Mouse (Mus musculus) cerebellum, adult 11 months (tissue): Measurements from ENCODE around the gene Gm49395.

Source experiments
- DNase-seq: peaks from one replicate; pipeline ENCODE4 v3.0.0; 2022

Gm49395 gene

GRCm38 (mm10) chr13:115101355-115102191 is at the start of gene Gm49395, which contains the start of gene Itga1:
TSS of gene Gm49395 (minus strand) at chr13:115101921.
TSS of gene Itga1 (minus strand) at chr13:115101964.
- no peak for DNase-seq

GRCm38 (mm10) chr13:115150602-115151001 is 48.9 kb upstream of the Gm49395 start:
- no peak for DNase-seq

GRCm38 (mm10) chr13:115149849-115150248 is 48.1 kb upstream of the Gm49395 start:
- no peak for DNase-seq

GRCm38 (mm10) chr13:115143575-115143974 is 41.9 kb upstream of the Gm49395 start:
- DNase-seq = no peak

GRCm38 (mm10) chr13:115142066-115142465 is 40.3 kb upstream of the Gm49395 start:
- no peak for DNase-seq

DNA sequence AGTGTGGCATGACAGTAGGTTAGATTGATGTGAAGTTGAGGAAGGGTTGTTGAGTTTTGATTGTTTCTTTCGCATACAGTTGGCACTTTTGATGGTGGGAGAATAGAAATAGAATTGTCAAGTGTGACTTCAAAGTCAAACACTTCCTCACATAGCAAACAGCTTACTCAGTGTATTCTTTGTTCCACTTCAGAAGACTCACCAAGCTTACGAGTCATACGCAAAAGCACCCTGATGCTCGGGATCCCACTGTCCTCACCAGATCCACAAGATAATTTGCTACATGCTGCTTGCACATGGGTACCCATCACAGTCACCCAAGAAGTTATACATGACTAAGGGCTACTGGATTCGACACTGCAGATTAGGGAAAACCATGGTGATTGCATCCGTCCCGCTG is 36.8 kb upstream of the Gm49395 start:
- no peak for DNase-seq

- no peak for DNase-seq
These were observed 35.0 kb upstream of the Gm49395 start for GRCm38 (mm10) chr13:115136761-115137160.

- no peak for DNase-seq
These were observed 30.7 kb upstream of the Gm49395 start for GRCm38 (mm10) chr13:115132435-115132834.

DNA sequence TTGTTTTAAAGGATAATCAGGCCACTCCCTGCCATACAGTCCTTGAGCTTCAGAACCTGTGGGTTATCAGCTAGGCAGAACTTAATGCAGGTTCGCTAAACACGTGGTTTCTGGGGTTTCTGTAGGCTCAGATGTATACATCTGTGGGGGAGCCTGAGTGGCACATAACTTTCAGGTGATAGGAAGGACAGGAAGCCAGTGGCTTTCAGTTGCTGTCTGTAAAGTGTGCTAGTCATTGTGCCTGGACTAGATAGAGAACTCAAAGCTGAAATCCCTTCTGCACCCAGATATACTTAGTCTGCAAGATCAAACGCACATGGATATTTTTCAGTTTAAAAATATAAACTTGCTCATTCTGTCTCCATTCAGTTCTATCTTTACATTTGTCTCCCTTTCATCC is 29.7 kb upstream of the Gm49395 start:
- DNase-seq = no peak

DNA sequence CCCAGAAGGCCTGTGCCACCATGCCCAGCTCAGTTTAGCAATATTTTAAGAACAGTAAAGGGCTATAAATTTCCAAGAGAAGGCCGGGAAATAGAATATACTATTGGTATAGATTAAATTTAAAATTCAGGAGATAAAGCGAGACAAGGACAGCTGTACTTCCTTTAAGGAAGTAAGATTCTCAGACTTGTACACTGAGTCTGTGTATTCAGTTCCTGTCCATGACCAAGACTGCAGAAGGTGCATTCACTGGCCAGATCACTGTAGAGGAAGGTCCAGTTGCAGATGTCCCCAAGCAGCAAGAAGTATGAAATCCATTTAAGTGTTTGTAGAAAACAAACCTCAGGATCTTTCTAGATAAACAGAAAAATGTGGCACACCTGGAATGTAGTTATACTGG is 28.3 kb upstream of the Gm49395 start:
- DNase-seq = no peak

GRCm38 (mm10) chr13:115127826-115128225 is 26.1 kb upstream of the Gm49395 start:
- DNase-seq = no peak

DNA sequence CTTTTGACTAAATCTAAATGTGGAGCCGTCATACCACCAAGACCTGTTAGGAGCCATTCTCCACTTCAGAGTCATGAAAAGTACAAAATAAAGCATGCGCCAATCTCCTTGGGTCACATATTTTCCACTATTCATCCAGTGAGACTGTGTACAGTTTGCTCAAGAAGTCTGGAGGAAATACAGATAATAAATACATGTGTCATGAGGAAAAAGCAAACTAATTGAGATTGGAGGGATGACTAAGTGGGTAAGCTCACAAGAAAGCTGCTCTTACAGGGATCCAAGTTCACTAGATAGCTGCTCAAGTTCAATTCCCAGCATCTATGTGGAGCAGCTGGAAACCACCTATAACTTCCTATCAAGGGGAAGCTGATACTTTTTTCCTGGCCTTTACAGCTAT is 24.8 kb upstream of the Gm49395 start:
- no peak for DNase-seq

DNA sequence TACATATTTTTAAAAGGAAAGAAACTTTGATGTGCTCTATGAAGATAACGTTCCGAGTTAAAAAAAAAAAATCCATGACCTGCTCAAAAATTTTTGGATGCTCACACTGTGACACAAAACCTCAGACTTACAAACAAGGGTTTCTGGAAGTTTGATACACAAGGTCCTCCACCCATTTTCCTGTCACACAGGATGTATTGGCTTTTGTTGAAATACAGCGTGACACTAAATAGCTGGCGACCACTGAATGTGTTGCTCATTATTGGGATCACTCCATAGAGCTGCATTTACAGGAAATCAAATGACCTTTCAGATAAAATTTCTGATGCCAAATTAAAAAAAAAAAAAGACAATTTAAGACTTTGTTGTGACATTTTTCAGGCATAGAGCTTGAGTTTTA is 23.4 kb upstream of the Gm49395 start:
- DNase-seq = no peak

DNA sequence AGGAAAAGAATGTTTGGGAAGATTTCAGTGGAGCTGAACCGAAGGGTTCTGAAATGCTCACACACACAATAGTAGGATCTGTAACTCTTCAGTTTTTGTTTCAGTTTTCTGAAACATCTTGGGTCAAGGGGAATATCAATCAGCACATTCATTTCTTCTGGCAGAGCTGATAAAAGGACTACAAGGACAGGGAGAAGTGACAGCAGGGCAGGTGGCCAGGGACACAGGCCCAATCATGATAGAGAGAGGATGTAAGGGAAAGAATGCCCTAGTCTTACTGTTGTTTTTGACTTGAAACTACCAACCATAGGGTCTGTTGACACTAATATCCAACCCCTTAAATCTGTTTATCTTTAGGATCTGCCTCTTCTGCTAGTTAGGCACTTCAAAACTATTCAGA is 22.8 kb upstream of the Gm49395 start:
- DNase-seq = no peak

DNA sequence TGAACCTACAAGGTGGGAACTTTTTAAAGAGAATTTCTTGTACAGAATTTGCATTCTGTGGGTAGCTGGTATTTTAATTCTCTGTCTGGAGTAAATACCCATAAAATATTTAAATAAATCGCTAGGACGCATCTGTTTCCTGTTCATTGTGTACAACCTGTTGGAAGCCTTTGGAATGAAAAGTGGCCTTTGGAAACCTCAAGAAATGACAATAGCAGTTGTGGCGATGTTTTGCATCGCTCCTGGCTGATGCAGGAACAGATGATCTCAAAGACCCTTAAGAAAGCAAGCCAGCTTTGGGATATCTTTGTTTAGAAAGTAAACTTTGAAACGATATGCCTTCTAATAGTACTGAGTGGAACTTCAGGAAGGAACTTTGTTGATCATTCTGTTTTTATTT is 17.0 kb upstream of the Gm49395 start:
- no peak for DNase-seq

DNA sequence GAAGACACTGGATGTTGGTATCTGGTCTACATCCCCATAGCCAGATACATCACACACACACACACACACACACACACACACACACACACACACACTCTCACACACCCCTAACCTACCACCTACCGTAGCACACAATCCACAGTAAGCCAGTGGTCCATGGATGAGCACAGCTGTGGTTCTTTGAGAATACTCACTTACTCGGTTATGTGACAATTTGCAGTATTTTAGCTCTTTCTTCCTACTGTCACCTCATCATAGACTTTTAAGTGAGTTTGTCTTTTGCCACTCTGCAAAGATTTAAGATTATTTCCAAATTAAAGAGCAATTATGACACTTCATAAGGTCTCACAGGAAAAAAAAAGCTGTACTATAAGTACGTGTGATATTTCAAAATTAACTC is 16.5 kb upstream of the Gm49395 start:
- no peak for DNase-seq

DNA sequence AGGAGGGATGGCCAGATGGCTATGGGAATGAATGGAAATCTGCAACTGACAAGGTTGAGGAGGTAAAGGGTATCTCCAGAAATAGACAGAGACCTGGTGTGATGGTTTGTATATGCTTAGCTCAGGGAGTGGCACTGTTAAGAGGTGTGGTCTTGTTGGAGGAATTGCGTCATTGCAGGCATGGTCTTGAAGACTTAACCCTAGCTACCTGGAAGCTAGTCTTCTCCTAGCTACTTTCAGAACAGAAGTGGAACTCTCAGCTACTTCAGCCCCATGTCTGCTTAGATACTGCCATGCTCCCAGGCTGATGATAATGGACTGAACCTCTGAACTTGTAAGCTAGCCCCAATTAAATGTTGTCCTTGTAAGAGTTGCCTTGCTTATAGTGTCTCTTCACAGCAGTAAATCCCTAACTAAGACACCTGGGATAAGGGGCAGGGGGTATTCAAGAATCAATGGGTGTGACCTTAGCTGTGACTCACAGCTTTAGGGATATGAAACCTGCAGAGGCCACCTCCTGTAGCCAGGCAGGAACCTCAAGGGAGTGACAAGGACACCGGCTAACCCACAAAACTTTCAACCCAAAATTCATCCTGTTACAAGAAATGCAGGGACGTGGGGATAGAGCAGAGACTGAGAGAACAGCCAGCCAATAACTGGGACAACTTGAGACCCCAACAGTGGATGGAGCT is 15.4 kb upstream of the Gm49395 start:
- DNase-seq = no peak

GRCm38 (mm10) chr13:115109628-115110027 is 7.9 kb upstream of the Gm49395 start:
- no peak for DNase-seq

DNA sequence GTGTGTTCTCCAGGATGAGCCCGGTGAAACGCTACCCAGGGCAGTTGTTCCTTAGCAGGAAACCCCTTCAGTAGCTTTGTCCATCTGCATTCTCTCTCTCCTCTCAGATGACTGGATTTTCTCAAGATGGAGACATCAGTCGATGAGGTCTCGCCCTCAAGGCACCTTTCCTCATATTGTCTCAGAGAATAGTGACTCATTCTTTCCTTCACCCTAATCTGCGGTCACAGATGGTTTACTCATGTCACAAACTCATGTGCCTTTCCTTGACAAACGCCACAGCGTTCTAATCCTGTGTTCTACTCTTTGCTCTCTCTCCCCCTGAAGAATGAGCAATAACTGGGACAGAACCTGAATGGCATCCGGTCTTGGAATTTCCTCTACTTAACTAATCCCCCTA is 5.7 kb upstream of the Gm49395 start:
- no peak for DNase-seq

GRCm38 (mm10) chr13:115106183-115106582 is 4.5 kb upstream of the Gm49395 start:
- DNase-seq = no peak

DNA sequence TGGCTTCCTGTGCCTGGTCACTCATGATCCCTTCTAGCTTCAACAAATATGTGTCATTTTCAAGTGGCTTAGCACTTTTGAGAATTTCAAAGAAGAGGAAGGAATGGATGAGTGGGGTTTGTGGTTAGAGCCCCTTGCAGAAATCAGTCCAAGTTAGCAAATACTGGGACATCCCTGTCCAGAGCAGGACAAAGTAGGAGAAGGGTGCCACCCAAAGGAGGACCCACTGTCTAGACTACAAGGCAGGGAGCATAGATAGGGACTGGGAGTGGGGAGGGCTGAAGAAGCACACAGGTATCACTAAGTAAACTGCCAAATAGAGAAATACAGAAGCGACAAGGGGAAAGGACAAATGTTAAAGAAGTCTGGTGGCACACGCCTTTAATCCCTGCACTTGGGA is 1.0 kb upstream of the Gm49395 start:
- no peak for DNase-seq

DNA sequence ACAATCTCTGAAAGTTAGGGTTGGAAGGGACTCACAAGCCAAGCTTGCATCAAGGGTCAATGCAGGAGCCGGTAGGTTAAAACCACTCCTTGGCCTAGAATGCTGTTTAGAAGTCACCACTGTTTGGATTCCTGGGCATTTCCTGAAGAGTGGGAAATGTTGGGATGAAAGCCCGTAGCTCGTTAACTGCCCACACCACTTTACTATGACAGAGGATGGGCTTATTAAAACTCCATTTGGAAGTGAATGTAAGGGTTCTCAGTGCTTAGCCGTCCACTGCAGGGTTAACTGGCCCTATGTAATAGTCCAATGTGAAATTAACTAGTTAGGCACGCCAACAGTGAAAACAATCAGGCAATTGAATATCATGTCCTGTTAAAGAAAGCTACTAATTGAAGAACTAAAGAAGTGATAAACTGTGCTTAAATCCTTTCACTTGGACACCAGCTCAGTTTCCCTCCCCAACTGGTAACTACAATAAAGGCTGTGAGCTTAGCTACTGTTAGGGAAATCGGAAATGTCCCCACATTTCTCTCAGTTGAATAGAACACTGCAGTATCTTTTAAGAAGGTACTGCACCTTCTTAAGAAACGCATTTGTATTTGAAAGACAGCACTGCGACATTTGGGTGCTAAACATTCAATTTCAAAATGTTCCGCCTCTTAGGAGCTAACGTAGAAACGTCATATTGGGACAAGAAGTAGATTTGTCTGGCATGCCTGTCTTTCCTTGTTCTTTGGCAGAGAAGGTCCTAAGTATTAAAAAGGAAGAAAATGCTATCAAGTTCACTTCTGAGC is 1.1 kb downstream of the Gm49395 start:
- no peak for DNase-seq

GRCm38 (mm10) chr13:115099381-115099780 is 2.3 kb downstream of the Gm49395 start:
- DNase-seq = no peak

DNA sequence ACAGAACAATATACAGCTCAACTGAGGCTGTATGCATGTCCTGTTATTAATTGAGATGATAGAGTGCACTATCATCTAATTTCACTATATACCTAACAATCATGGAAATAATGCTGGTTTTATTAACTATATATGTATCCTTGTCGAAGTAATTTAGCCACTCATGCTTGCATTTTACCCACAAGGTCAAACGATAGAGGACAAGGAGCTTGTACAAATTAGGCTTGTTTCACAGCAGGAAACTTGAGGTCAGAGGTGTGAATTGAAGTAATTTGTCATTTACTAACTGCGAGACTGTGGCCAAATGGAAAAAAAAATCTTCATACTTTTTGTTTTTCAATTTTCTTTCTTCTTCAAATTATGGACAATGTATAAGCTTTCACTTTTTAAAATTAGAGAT is 3.5 kb downstream of the Gm49395 start:
- no peak for DNase-seq
